Comparison of ENCODE assay signal across 8 mouse cellular contexts in the genomic region with DNA sequence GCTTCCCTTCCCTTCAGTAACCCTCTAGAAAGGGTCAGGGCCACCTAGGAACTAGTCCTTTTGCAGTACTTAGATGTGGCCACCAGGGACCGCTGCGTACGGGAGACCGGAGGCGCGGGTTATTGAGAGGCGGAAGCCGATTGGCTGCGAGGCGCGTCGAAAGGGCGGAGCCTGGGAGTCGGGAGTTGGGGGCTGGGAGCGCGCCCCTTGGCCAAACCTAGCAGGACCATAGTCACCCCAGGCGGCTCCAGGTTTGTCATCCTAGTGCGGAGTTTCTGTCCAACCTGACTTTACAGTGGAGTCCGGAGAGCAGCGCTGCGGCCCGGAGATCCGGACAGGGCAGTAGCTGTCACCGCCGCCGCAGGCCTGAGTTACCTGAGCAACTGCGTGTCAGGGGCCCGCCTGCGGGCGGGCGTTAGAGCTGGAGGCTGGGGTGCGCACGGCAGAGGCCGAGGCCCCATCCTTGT. TPM values are rescaled to one million over a fixed set of nuclear protein-coding genes. Genes with fewer than 3 reads are reported as not detected.
DNase-seq lines count a peak whose midpoint lies in the region; ATAC-seq and TF ChIP-seq lines count a peak whose summit lies in the region.

No protein-coding gene starts in this region.

- no peaks in the 10 kb centered on the region for H3K36me3 ChIP-seq in hindbrain, embryonic 10.5 days
- H3K36me3 ChIP-seq in lung, embryonic 16.5 days (ENCODE audit: control insufficient read depth, insufficient read depth, low read length) = no peaks in the 10 kb centered on the region
- H3K36me3 ChIP-seq in thymus, adult 2 months (ENCODE audit: control insufficient read depth, insufficient read depth, low read length) = no peaks in the 10 kb centered on the region

- H3K9ac ChIP-seq in lung, embryonic 16.5 days (ENCODE audit: low read length) = peak overlapping the region; percentile 80

- H3K9me3 ChIP-seq in hindbrain, embryonic 10.5 days = no peaks in the 10 kb centered on the region
- no peaks in the 10 kb centered on the region for H3K9me3 ChIP-seq in lung, embryonic 16.5 days (ENCODE audit: control insufficient read depth, low read length)

- peak overlapping the region; percentile 85 for H3K27ac ChIP-seq in hindbrain, embryonic 10.5 days
- H3K27ac ChIP-seq in lung, embryonic 16.5 days (ENCODE audit: low read length) = peak overlapping the region; percentile 21
- peak overlapping the region; percentile 96 for H3K27ac ChIP-seq in thymus, adult 2 months (ENCODE audit: control insufficient read depth, insufficient read depth, low read length)

- peak; percentile 87 for ATAC-seq in frontal cortex, adult (ENCODE audit: low TSS enrichment)
- peak; percentile 89 for ATAC-seq in lung, embryonic 16.5 days (ENCODE audit: low read depth)

- H3K4me1 ChIP-seq in hindbrain, embryonic 10.5 days (replicated peaks) = peaks cover 18% of the 10 kb centered on the region
- H3K4me1 ChIP-seq in lung, embryonic 16.5 days (replicated peaks; ENCODE audit: control insufficient read depth, insufficient read depth, low read length) = peaks cover 5% of the 10 kb centered on the region; the same call in 1 of the 2 replicates
- peaks cover 16% of the 10 kb centered on the region for H3K4me1 ChIP-seq in thymus, adult 2 months (replicated peaks; ENCODE audit: control insufficient read depth, insufficient read depth, low read length)

- peak overlapping the region; percentile 90 for H3K4me3 ChIP-seq in hindbrain, embryonic 10.5 days
- peak overlapping the region; percentile 89 for H3K4me3 ChIP-seq in lung, embryonic 16.5 days (ENCODE audit: low read length)
- H3K4me3 ChIP-seq in thymus, adult 2 months (ENCODE audit: control insufficient read depth, insufficient read depth, low read length) = peak overlapping the region; percentile 70

- peaks cover 19% of the 10 kb centered on the region for H3K27me3 ChIP-seq in hindbrain, embryonic 10.5 days (ENCODE audit: insufficient read depth, poor library complexity, severe bottlenecking)
- H3K27me3 ChIP-seq in lung, embryonic 16.5 days (ENCODE audit: control insufficient read depth, insufficient read depth, low read depth, low read length) = no peaks in the 10 kb centered on the region
- no peaks in the 10 kb centered on the region for H3K27me3 ChIP-seq in thymus, adult 2 months (ENCODE audit: control insufficient read depth, insufficient read depth, low read length)

- peak overlapping the region; percentile 92 for H3K4me2 ChIP-seq in lung, embryonic 16.5 days (ENCODE audit: low read depth, low read length)

- peak; percentile 19 for TF ChIP-seq POLR2A in thymus, adult 2 months (IDR thresholded peaks at IDR 0.05; ENCODE audit: control insufficient read depth, extremely low read depth, insufficient read depth, low read length, poor library complexity)

- WGBS in hindbrain, embryonic 10.5 days = under 1% methylated on average over 34 of the region's 34 CpGs
- WGBS in lung, embryonic 16.5 days = 0% methylated on average over 34 of the region's 34 CpGs
- under 1% methylated on average over 34 of the region's 34 CpGs for WGBS in thymus, adult 2 months

- peak; percentile 94 for DNase-seq in Muller cell, postnatal 12 days (ENCODE audit: inconsistent ontology term)
- peak; percentile 96 for DNase-seq in cerebellum, adult 9-10 months
- peak; percentile 95 for DNase-seq in hindbrain, embryonic 10.5 days (ENCODE audit: low spot score)
- DNase-seq in layer of hippocampus, adult 9-11 months = peak; percentile 92
- DNase-seq in ovary, adult 18-20 months (ENCODE audit: low spot score) = peak; percentile 85
- peak; percentile 98 for DNase-seq in thymus, adult 2 months

- peak; percentile 60 for TF ChIP-seq CTCF in thymus, adult 2 months (IDR thresholded peaks at IDR 0.05; ENCODE audit: borderline replicate concordance, control insufficient read depth, extremely low read depth, insufficient read depth, low read length, poor library complexity)

RNA-seq across cellular contexts. Expression of gene Stim1, which starts 0.5 kb away (rescaled TPM):
- polyA plus RNA-seq in hindbrain, embryonic 10.5 days (2016; fragmentation: Nextera tagmentation; extraction: Ambion mirVana) = 8.9 and 13.5 TPM in 2 replicates
- 20.6 and 21.3 TPM in 2 replicates for polyA plus RNA-seq in lung, embryonic 16.5 days (2015; fragmentation: Nextera tagmentation; extraction: Ambion mirVana)
- 98.6 and 107 TPM in 2 replicates for polyA plus RNA-seq in thymus, adult 2 months (2012; rRNA removed)

RNA-seq across cellular contexts. Expression of gene Rhog, which starts 11.3 kb away (rescaled TPM):
- 34.3 and 41.3 TPM in 2 replicates for polyA plus RNA-seq in hindbrain, embryonic 10.5 days (2016; fragmentation: Nextera tagmentation; extraction: Ambion mirVana)
- polyA plus RNA-seq in lung, embryonic 16.5 days (2015; fragmentation: Nextera tagmentation; extraction: Ambion mirVana) = 78.1 and 82.1 TPM in 2 replicates
- 221 and 282 TPM in 2 replicates for polyA plus RNA-seq in thymus, adult 2 months (2012; rRNA removed)

RNA-seq across cellular contexts. Expression of gene Pgap2, which starts 57.1 kb away (rescaled TPM):
- 44.2 and 51.6 TPM in 2 replicates for polyA plus RNA-seq in hindbrain, embryonic 10.5 days (2016; fragmentation: Nextera tagmentation; extraction: Ambion mirVana)
- 95.1 and 103 TPM in 2 replicates for polyA plus RNA-seq in lung, embryonic 16.5 days (2015; fragmentation: Nextera tagmentation; extraction: Ambion mirVana)
- polyA plus RNA-seq in thymus, adult 2 months (2012; rRNA removed) = 99.7 and 131 TPM in 2 replicates

RNA-seq across cellular contexts. Expression of gene Nup98, which starts 57.2 kb away (rescaled TPM):
- 36.9 and 42.6 TPM in 2 replicates for polyA plus RNA-seq in hindbrain, embryonic 10.5 days (2016; fragmentation: Nextera tagmentation; extraction: Ambion mirVana)
- polyA plus RNA-seq in lung, embryonic 16.5 days (2015; fragmentation: Nextera tagmentation; extraction: Ambion mirVana) = 32.8 and 34.4 TPM in 2 replicates
- 23.7 and 28.1 TPM in 2 replicates for polyA plus RNA-seq in thymus, adult 2 months (2012; rRNA removed)

Comparison
In these comparisons a context has a peak if more than half of its experiments do, and no peak if none do; other contexts are left out.
1. Peak in every context shown above with its lines: DNase-seq, ATAC-seq, H3K4me3 ChIP-seq and H3K27ac ChIP-seq.
2. H3K27ac ChIP-seq: peak in every context shown above with its lines; median percentile 96 in thymus, adult 2 months; 85 in hindbrain, embryonic 10.5 days; 21 in lung, embryonic 16.5 days.